Mouse (Mus musculus): ENCODE measurements around the gene Scaf4. TPM values are rescaled to one million over a fixed set of nuclear protein-coding genes. Genes with fewer than 3 reads are reported as not detected.

Scaf4 gene
- polyA plus RNA-seq, 1 experiment from 2014 or later = 30.5 TPM

GRCm38 (mm10) chr16:90235188-90235587 lies 49.1 kb downstream of the Scaf4 start:
- no peak overlapping the region for H3K4me3 ChIP-seq (ENCODE audit: low read depth, low read length)
- H3K9me3 ChIP-seq (ENCODE audit: control insufficient read depth, low read length) = no peaks in the 10 kb centered on the region
- no peak overlapping the region for H3K4me2 ChIP-seq (ENCODE audit: low read depth)
- H3K27me3 ChIP-seq (ENCODE audit: control insufficient read depth, insufficient read depth, low read length) = no peaks in the 10 kb centered on the region
- peaks cover 2% of the 10 kb centered on the region for H3K36me3 ChIP-seq (ENCODE audit: control insufficient read depth, insufficient read depth, low read length)
- no peaks in the 10 kb centered on the region for H3K4me1 ChIP-seq (ENCODE audit: control insufficient read depth, insufficient read depth, low read length)
- no peak overlapping the region for H3K27ac ChIP-seq (ENCODE audit: low read depth, low read length)
- no peak overlapping the region for H3K9ac ChIP-seq (ENCODE audit: low read length)
- WGBS = 91% methylated on average over 3 of the region's 3 CpGs
- ATAC-seq (ENCODE audit: insufficient read depth, low FRiP score, low TSS enrichment) = no peak
- no peak for DNase-seq (ENCODE audit: low spot score)

- ATAC-seq (ENCODE audit: insufficient read depth, low FRiP score, low TSS enrichment) (no peak), DNase-seq (ENCODE audit: low spot score) (no peak)
- WGBS = 83% methylated on average over 6 of the region's 6 CpGs
- Histone ChIP-seq H3K27me3 (ENCODE audit: control insufficient read depth, insufficient read depth, low read length) (no peaks in the 10 kb centered on the region), H3K9me3 (ENCODE audit: control insufficient read depth, low read length) (no peaks in the 10 kb centered on the region), H3K27ac (ENCODE audit: low read depth, low read length) (no peak overlapping the region), H3K9ac (ENCODE audit: low read length) (no peak overlapping the region), H3K4me1 (ENCODE audit: control insufficient read depth, insufficient read depth, low read length) (no peaks in the 10 kb centered on the region), H3K4me2 (ENCODE audit: low read depth) (no peak overlapping the region), H3K36me3 (ENCODE audit: control insufficient read depth, insufficient read depth, low read length) (peaks cover 4% of the 10 kb centered on the region), H3K4me3 (ENCODE audit: low read depth, low read length) (no peak overlapping the region)
Observed at GRCm38 (mm10) chr16:90234617-90235016, 49.7 kb downstream of the Scaf4 start.

- H3K9ac ChIP-seq (ENCODE audit: low read length) = no peak overlapping the region
- H3K4me3 ChIP-seq (ENCODE audit: low read depth, low read length) = no peak overlapping the region
- no peaks in the 10 kb centered on the region for H3K27me3 ChIP-seq (ENCODE audit: control insufficient read depth, insufficient read depth, low read length)
- H3K27ac ChIP-seq (ENCODE audit: low read depth, low read length) = no peak overlapping the region
- DNase-seq (ENCODE audit: low spot score) (no peak), ATAC-seq (ENCODE audit: insufficient read depth, low FRiP score, low TSS enrichment) (no peak)
- 93% methylated on average over 10 of the region's 10 CpGs for WGBS
- H3K9me3 ChIP-seq (ENCODE audit: control insufficient read depth, low read length) = no peaks in the 10 kb centered on the region
- no peaks in the 10 kb centered on the region for H3K4me1 ChIP-seq (ENCODE audit: control insufficient read depth, insufficient read depth, low read length)
- H3K36me3 ChIP-seq (ENCODE audit: control insufficient read depth, insufficient read depth, low read length) = peaks cover 4% of the 10 kb centered on the region
- H3K4me2 ChIP-seq (ENCODE audit: low read depth) = no peak overlapping the region
Observed at GRCm38 (mm10) chr16:90233702-90234101, 50.6 kb downstream of the Scaf4 start.

GRCm38 (mm10) chr16:90231302-90231701 lies 53.0 kb downstream of the Scaf4 start:
- Histone ChIP-seq H3K9me3 (ENCODE audit: control insufficient read depth, low read length) (no peaks in the 10 kb centered on the region), H3K9ac (ENCODE audit: low read length) (no peak overlapping the region), H3K27me3 (ENCODE audit: control insufficient read depth, insufficient read depth, low read length) (no peaks in the 10 kb centered on the region), H3K4me3 (ENCODE audit: low read depth, low read length) (no peak overlapping the region), H3K27ac (ENCODE audit: low read depth, low read length) (no peak overlapping the region), H3K36me3 (ENCODE audit: control insufficient read depth, insufficient read depth, low read length) (peaks cover 4% of the 10 kb centered on the region; the same call in 1 of the 2 replicates), H3K4me2 (ENCODE audit: low read depth) (no peak overlapping the region), H3K4me1 (ENCODE audit: control insufficient read depth, insufficient read depth, low read length) (no peaks in the 10 kb centered on the region)
- WGBS = 86% methylated on average over 7 of the region's 7 CpGs
- no peak for ATAC-seq (ENCODE audit: insufficient read depth, low FRiP score, low TSS enrichment)
- no peak for DNase-seq (ENCODE audit: low spot score)

GRCm38 (mm10) chr16:90229897-90230296 lies 54.4 kb downstream of the Scaf4 start:
- no peak overlapping the region for H3K27ac ChIP-seq (ENCODE audit: low read depth, low read length)
- H3K4me3 ChIP-seq (ENCODE audit: low read depth, low read length) = no peak overlapping the region
- no peaks in the 10 kb centered on the region for H3K27me3 ChIP-seq (ENCODE audit: control insufficient read depth, insufficient read depth, low read length)
- no peaks in the 10 kb centered on the region for H3K4me1 ChIP-seq (ENCODE audit: control insufficient read depth, insufficient read depth, low read length)
- 85% methylated on average over 6 of the region's 6 CpGs for WGBS
- no peak overlapping the region for H3K4me2 ChIP-seq (ENCODE audit: low read depth)
- no peak overlapping the region for H3K9ac ChIP-seq (ENCODE audit: low read length)
- DNase-seq (ENCODE audit: low spot score) (no peak), ATAC-seq (ENCODE audit: insufficient read depth, low FRiP score, low TSS enrichment) (peak; percentile 50; the same call in 1 of the 2 replicates)
- H3K9me3 ChIP-seq (ENCODE audit: control insufficient read depth, low read length) = no peaks in the 10 kb centered on the region
- peaks cover 9% of the 10 kb centered on the region for H3K36me3 ChIP-seq (ENCODE audit: control insufficient read depth, insufficient read depth, low read length)

- Histone ChIP-seq H3K9me3 (ENCODE audit: control insufficient read depth, low read length) (no peaks in the 10 kb centered on the region), H3K27ac (ENCODE audit: low read depth, low read length) (no peak overlapping the region), H3K36me3 (ENCODE audit: control insufficient read depth, insufficient read depth, low read length) (peaks cover 5% of the 10 kb centered on the region), H3K27me3 (ENCODE audit: control insufficient read depth, insufficient read depth, low read length) (no peaks in the 10 kb centered on the region), H3K4me3 (ENCODE audit: low read depth, low read length) (peak overlapping the region; percentile 96), H3K9ac (ENCODE audit: low read length) (peak overlapping the region; percentile 87), H3K4me1 (ENCODE audit: control insufficient read depth, insufficient read depth, low read length) (peaks cover 13% of the 10 kb centered on the region), H3K4me2 (ENCODE audit: low read depth) (peak overlapping the region; percentile 78)
- ATAC-seq (ENCODE audit: insufficient read depth, low FRiP score, low TSS enrichment) (no peak), DNase-seq (ENCODE audit: low spot score) (no peak)
- whole genome bisulfite sequencing = 9% methylated on average over 20 of the region's 20 CpGs
Observed at GRCm38 (mm10) chr16:90221441-90222070, 62.7 kb downstream of the Scaf4 start.

- DNase-seq (ENCODE audit: low spot score) = no peak
- WGBS = under 1% methylated on average over 44 of the region's 52 CpGs
- H3K36me3 ChIP-seq (ENCODE audit: control insufficient read depth, insufficient read depth, low read length) = peaks cover 3% of the 10 kb centered on the region
- H3K4me3 ChIP-seq (ENCODE audit: low read depth, low read length) = peak overlapping the region; percentile 96
- peak overlapping the region; percentile 78 for H3K4me2 ChIP-seq (ENCODE audit: low read depth)
- no peaks in the 10 kb centered on the region for H3K27me3 ChIP-seq (ENCODE audit: control insufficient read depth, insufficient read depth, low read length)
- H3K9me3 ChIP-seq (ENCODE audit: control insufficient read depth, low read length) = no peaks in the 10 kb centered on the region
- ATAC-seq (ENCODE audit: insufficient read depth, low FRiP score, low TSS enrichment) = peak; percentile 85
- peak overlapping the region; percentile 87 for H3K9ac ChIP-seq (ENCODE audit: low read length)
- peak overlapping the region; percentile 88 for H3K27ac ChIP-seq (ENCODE audit: low read depth, low read length)
- peaks cover 13% of the 10 kb centered on the region for H3K4me1 ChIP-seq (ENCODE audit: control insufficient read depth, insufficient read depth, low read length)
Observed at GRCm38 (mm10) chr16:90220892-90221431, 63.3 kb downstream of the Scaf4 start.

- peak within 1 kb of the TSS; percentile 88 for H3K27ac ChIP-seq (ENCODE audit: low read depth, low read length)
- peaks cover under 1% of the 10 kb centered on the region for H3K36me3 ChIP-seq (ENCODE audit: control insufficient read depth, insufficient read depth, low read length)
- H3K9me3 ChIP-seq (ENCODE audit: control insufficient read depth, low read length) = no peaks in the 10 kb centered on the region
- peak within 1 kb of the TSS; percentile 96 for H3K4me3 ChIP-seq (ENCODE audit: low read depth, low read length)
- DNase-seq (ENCODE audit: low spot score) = peak; percentile 98
- peak within 1 kb of the TSS; percentile 87 for H3K9ac ChIP-seq (ENCODE audit: low read length)
- H3K4me1 ChIP-seq (ENCODE audit: control insufficient read depth, insufficient read depth, low read length) = peaks cover 13% of the 10 kb centered on the region
- ATAC-seq (ENCODE audit: insufficient read depth, low FRiP score, low TSS enrichment) = peak; percentile 96
- 2% methylated on average over 63 of the region's 63 CpGs for WGBS
- peak within 1 kb of the TSS; percentile 78 for H3K4me2 ChIP-seq (ENCODE audit: low read depth)
- no peaks in the 10 kb centered on the region for H3K27me3 ChIP-seq (ENCODE audit: control insufficient read depth, insufficient read depth, low read length)
Observed at GRCm38 (mm10) chr16:90220026-90220891, 64.0 kb downstream of the Scaf4 start, which contains the start of gene Sod1. Gene Sod1 (plus strand): TSS chr16:90220754.

Measured in neural tube, embryonic 11.5 days (tissue).